Mouse (Mus musculus) A20 (cell line): ENCODE data around the gene Mrpl4.

Experiments
- DNase-seq: peaks from one replicate; pipeline ENCODE4 v3.0.0-alpha.2; 2011; ENCODE audit warnings: low read depth, low spot score

Mrpl4 gene

DNA sequence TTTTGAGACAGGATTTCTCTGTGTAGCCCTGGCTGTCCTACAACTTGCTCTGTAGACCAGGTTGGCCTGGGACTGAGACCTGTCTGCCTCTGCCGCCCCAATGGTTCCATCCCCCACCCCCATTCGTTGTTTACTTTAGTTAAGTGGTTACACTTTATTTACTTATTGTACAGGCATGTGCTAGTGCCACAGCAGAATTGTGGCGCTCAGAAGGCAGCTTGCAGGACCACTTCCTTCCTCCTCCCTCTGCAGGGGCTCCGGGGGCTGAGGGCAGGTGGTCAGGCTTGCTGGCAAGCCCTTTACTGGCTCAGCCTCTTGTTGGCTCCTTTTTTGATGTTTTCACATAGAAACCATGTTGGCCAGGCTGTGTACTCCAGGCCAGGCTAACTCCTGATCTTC, 14.6 kb downstream of the Mrpl4 start:
- peak; percentile 46 for DNase-seq

DNA sequence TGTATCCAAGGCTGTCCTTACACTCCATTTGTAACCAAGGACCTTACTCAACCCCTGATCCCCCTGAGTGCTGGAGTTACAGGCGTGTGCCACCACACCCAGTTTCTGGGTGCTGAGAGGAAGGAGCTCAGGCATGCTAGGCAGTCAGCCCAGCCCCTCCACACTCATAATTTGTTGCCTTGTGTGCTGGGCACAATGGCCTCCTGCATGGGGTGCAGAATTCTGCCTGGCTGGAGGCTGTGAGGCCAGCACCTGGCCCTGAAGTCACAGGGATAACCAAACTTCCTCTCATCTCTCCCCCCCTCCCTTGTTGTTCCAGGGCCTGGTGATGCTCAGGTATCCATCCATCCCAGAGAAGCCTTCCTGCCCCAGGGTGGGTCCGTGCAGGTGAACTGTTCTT, 16.1 kb downstream of the Mrpl4 start:
- no peak for DNase-seq

DNA sequence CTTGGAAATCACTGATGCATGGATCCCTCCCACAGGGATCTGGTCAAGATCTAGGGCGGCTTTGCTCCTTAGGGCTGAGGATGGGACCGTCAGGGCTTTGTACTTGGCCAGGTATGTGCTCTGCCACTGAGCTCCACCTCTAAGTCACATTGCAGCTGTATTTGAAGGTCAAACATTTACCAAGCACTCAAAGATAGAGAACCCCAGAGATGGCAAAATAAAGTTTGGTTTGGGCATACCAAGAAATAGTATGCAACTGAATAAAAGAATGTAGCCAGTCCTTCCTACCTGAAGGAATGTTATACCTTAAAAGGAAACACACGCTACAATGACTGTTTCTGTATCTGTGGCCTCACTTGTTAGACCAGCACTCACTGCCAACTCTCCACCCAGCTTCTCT, 18.8 kb downstream of the Mrpl4 start:
- no peak for DNase-seq

DNA sequence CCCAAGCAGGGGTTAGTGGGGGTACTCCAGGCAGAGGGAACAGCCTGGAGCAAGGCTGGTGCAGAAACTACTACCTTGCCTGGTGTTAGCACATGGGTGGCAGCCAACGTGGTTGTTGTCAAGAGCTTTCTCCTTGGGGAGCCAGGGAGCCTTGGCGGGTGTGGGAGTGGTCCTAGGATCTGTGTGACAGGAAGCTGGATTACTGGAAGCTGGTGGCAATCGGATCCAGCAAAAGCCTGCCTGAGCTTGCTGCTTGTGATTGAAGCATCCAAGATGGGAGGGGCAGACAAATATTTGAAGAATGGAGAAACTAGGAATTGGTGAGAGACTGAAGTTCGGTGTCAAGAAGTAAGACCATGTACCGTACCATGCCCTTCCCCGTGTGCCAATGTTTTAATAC, 19.8 kb downstream of the Mrpl4 start:
- DNase-seq: no peak

DNA sequence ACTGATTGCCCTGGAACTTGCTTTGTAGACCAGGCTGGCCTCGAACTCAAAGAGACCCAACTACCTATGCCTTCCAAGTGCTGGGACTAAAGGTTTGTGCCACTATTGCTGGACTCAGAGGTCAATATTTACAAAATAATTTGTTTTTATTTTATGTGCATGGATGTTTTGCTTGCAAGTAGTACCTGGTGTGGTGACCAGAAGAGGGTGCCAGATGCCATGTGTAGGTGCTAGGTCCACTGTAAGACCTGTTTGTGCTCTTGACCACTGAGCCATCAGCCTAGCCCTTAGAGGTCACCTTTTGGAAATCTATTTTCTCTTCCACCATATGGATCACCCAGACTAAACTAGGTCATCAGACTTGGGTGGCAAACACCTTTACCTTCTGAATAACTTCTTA, 20.2 kb downstream of the Mrpl4 start:
- no peak for DNase-seq

DNA sequence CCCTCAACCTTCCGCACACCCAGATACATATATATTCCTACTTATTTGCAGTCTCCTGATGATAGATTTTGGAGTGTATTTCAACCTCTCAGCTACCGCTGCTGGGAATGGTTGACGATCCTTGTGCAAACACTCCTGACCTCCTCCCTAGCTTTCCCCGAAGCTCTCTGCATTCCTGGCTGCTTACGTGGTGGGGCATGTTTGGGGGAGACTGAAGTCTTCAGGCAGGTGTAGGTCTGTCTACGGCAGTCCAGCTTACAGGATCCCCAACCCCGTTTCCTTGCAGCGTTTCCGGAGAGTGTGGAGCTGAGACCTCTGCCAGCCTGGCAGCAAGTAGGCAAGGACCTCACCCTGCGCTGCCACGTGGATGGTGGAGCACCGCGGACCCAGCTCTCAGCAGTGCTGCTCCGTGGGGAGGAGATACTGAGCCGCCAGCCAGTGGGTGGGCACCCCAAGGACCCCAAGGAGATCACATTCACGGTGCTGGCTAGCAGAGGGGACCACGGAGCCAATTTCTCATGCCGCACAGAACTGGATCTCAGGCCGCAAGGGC, 22.8 kb downstream of the Mrpl4 start:
- DNase-seq: no peak

DNA sequence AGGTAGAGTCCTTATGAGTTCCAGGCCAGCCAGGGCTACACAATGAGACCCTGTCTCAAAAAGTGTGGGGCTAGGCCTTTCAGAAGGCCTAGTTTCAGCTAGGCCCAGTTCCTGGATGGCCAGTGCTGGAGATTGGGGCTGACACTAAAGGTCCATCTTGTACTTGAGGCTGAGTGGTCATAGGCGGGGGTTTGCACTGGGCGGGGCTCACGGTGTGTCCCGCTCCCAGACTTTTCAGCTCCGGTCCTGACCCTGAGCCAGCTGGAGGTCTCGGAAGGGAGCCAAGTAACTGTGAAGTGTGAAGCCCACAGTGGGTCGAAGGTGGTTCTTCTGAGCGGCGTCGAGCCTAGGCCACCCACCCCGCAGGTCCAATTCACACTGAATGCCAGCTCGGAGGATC, 24.3 kb downstream of the Mrpl4 start:
- DNase-seq: no peak

DNA sequence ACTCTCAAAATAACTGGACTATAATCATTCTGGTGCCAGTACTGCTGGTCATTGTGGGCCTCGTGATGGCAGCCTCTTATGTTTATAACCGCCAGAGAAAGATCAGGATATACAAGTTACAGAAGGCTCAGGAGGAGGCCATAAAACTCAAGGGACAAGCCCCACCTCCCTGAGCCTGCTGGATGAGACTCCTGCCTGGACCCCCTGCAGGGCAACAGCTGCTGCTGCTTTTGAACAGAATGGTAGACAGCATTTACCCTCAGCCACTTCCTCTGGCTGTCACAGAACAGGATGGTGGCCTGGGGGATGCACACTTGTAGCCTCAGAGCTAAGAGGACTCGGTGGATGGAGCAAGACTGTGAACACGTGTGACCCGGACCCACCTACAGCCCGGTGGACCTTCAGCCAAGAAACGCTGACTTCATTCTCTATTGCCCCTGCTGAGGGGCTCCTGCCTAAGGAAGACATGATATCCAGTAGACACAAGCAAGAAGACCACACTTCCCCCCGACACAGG, 25.3 kb downstream of the Mrpl4 start:
- no peak for DNase-seq

DNA sequence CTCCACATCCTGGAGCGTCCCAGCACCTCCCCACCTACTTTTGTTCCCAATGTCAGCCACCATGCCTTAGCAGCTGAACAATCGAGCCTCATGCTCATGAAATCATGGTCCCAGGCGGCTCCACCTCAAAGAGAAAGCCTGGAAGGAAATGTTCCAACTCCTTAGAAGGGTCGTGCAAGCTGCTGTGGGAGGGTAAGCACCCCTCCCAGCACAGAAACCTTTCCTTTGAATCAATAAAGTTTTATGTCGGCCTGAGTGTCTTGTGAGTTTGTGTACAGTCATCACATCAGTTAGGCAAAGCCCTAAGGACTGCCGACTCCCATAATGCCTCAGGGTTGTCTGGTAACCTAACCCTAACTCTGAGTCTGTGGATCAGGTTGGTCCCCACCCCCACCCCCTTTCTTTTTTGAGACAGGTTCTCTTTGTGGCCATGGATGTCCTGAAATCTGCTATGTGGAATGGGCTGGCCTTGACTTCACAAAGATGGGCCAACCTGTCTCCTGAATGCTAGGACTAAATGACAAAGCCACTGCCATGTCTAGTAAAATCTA, 26.1 kb downstream of the Mrpl4 start:
- no peak for DNase-seq

DNA sequence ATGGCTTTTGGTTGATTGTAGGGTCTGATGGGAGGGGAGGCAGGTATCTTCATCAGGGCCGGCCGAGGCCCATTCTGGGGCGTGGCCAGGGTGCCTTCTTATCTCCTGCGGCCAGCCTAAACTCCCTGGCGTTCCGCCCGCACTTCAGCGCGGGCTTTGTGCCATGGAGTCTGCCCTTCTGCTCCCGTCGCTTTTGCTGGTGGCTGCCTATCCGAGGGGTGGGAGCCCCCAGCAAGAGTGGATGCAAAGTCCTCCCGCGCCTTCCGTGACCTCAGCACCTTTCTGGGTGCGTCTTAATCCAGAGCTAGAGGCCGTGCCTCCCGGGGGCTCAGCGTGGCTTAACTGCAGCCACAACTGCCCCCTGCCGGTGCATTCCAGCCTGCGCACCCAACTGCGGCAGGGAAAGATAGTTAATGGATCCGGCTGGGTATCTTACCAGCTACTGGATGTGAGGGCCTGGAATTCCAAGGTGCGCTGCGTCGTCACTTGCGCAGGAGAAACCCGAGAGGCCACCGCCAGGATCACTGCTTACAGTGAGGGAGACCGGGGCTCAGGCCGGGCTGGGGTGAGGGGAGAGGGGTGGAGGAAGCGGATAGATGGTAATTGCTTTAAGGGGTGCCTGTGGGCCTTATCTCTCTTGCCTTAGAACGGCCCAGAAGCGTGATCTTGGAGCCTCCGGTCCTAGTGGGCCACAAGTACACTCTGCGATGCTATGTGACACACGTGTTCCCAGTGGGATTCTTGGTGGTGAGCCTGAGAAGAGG, 26.9 kb downstream of the Mrpl4 start, which contains the start of gene Icam4:
Gene Icam4, plus strand, starts transcription at position 83 of the 764 bp plus-strand sequence.
- peak; percentile 67 for DNase-seq

DNA sequence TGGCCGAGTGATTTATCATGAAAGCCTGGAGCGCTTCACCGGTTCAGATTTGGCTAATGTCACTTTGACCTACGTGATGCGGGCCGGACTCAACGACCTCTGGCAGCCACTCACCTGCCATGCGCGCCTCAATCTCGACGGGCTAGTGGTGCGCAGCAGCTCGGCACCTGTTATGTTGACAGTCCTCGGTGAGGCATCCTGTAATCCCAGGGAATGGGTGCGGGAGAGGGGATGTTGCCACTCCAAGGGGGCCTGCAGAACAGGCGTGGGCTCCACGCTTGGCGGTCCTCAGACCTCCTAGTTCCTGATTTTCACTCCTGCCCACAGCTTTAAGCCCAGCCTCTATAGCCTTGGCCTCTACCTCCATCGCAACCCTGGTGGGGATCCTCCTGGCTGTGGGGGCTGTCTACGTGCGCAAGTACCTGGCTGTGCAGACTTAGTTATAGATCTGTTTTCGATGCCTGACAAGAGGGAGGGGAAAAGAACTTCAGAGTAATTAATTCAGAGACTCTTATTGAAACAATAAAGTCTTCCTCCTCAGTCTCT, 27.6 kb downstream of the Mrpl4 start:
- no peak for DNase-seq

DNA sequence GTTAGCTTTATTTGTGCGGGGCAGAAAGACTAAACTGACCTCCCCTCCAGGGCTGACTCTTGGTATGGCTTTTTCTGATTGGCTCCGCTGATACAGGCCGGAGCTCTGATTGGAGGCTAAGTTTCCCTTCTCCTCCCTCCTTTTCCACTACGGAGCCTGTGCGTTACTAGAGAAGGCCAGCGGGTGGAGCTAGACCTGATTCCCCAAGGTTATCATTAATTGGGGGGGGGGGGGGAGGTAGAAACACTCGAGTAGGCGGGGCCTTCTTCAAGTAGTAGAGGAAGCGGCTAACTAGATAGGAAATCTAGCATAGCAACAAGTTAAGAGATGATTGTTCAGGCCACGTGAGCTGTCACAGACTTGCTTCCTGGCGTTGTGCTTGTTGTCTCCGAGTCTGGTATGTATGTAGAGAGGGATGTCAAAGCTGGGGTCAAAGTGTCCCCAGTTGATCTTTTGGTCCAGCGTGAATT, 28.3 kb downstream of the Mrpl4 start:
- peak; percentile 90 for DNase-seq

DNA sequence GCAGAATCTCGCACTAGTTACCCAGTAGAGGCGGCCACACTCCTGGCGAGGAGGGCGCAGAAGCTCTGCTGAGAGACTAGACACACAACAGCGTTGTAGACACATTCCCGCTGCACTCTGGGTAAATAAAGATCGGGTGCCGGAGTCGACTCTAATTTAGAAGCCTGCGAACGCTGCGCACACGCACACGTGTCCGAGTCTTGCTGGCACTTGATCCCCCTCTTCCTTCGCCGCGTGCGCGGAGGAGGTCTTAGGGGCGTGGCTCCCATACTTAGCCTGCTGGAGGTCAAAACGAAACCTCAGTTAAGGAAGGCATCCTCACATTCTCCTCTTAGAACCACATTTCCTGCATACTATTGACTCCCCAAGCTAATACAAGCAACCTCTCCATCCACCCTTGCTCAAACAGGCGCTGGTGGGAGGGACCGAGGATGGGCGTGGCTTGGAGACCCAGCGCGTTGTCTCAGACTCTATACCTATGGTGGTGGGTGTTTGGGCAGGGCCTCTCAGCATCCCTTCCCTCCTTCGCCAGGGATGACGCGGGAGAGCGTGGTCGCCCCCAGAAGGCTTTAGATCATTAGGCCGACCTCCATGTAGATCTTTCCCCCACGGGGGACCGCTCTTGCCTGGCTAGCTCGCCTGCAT, 28.8 kb downstream of the Mrpl4 start:
- peak; percentile 77 for DNase-seq

DNA sequence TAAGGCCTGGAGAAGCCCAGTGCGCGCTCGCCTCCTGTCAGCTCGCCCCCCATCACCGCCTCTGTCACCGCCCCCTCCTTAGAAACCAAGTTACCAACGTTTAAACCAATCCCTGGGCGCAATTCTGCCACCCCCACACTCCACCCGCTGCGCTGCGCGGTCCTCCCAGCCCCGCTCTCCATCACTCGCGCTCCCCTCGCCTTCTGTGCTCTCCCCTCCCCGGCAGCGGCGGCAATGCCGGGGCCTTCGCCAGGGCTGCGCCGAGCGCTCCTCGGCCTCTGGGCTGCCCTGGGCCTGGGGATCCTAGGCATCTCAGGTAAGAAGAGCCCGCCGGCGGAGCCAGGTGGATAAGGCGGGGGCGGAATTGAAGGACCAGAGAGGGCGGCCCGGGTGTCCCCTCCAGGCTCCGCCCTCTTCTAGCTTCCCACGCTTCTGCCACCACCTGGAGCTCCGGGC, 29.4 kb downstream of the Mrpl4 start, which contains the start of gene Icam5:
Gene Icam5, plus strand, starts transcription at position 178 of the 456 bp plus-strand sequence.
- DNase-seq: peak; percentile 51

DNA sequence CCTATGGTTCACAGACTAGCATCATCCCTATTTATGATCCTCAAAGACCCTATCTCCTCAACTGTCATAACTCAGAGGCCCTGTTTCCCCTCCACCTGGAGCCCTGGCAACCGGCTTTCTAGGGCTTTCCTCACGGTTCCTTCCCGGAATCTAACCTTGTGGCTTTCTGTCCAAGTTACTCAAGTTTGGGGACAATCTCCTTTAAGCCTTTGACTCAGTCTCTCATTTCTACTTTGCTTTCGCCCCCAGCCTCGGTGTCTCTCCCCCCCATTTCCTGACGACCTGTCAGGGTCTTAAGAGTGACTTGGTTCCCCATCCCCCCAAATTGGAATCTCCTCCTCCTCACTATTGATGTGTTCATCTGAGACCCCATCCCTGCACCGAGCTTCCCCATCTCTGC, 30.0 kb downstream of the Mrpl4 start:
- no peak for DNase-seq

DNA sequence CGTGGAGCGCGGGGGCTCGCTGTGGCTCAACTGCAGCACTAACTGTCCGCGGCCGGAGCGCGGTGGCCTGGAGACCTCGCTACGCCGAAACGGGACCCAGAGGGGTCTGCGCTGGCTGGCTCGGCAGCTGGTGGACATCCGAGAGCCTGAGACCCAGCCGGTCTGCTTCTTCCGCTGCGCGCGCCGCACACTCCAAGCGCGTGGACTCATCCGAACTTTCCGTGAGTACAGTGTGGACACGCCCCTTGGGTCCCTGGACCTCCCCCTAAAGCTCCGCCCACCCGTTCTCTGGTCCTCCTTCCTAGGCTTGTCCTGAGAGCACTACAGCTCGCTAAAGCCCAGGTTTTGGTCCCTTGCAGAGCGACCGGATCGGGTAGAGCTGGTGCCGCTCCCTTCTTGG, 30.6 kb downstream of the Mrpl4 start:
- peak; percentile 87 for DNase-seq

DNA sequence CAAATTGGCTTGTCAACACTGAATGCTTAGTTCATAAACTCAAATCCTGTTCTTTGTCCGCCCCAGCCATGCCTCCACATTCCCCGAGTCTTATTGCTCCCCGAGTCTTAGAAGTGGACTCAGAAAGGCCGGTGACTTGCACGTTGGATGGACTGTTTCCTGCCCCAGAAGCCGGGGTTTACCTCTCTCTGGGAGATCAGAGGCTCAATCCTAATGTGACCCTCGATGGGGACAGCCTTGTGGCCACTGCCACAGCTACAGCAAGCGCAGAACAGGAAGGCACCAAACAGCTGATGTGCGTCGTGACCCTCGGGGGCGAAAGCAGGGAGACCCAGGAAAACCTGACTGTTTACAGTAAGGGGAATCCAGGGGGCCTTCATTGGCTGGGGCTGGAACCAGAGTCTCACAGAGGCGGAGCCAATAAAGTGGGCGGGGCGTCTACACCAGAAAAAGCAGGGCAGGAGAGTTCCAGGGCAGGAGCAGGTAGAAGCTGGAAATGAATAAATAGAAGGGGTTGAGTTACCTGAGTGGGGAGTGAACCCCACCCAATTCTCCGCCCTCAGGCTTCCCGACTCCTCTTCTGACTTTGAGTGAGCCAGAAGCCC, 32.0 kb downstream of the Mrpl4 start:
- no peak for DNase-seq

DNA sequence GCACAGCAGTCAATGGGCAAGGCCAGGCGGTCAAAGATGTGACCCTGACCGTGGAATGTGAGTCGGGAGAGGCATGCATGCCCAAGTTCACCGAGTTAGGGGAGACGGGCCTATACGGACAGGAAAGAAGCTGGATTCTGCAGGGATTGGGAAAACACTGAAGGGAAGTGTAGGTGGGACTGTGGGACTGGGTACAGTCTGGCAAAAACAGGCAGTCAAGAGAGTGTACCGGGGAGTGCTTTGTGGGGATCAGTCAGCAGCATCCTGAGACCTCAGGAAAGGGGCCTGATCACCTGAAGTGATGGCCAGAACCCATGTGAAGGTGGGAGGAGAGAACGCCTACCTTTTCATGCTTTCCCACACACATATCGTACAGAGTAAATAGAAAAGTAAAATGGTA, 33.0 kb downstream of the Mrpl4 start:
- DNase-seq: no peak

DNA sequence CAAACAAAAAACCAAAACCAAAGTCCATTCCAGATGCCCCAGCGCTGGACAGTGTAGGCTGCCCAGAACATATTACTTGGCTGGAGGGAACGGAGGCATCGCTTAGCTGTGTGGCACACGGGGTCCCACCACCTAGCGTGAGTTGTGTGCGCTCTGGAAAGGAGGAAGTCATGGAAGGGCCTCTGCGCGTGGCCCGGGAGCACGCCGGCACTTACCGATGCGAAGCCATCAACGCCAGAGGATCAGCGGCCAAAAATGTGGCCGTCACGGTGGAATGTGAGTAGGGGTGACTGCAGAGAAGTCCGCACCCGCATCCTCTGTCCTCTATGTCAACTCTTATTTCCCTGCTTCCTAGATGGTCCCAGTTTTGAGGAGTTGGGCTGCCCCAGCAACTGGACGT, 33.6 kb downstream of the Mrpl4 start:
- no peak for DNase-seq

DNA sequence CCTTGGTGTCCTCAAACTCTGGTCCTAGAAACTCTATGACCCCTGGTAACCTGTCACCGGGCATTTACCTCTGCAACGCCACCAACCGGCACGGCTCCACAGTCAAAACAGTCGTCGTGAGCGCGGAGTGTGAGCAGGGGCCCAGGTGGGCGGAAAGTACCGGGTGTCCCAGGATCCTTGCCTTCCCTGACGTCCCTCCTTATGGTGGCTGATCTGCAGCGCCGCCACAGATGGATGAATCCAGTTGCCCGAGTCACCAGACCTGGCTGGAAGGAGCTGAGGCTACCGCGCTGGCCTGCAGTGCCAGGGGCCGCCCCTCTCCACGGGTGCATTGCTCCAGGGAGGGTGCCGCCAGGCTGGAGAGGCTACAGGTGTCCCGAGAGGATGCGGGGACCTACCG, 34.1 kb downstream of the Mrpl4 start:
- no peak for DNase-seq

DNA sequence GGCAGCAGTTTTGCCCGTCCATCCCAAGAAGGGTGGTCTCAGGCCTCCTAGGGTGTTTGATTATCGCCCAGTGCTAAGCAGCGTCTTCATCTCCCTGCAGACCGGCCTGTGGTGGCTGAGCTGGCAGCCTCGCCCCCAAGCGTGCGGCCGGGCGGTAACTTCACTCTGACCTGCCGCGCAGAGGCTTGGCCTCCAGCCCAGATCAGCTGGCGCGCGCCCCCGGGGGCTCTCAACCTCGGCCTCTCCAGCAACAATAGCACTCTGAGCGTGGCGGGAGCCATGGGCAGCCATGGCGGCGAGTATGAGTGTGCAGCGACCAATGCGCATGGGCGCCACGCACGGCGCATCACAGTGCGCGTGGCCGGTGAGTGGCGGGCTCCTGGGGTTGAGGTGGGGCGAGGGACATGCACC, 34.9 kb downstream of the Mrpl4 start:
- DNase-seq: no peak

DNA sequence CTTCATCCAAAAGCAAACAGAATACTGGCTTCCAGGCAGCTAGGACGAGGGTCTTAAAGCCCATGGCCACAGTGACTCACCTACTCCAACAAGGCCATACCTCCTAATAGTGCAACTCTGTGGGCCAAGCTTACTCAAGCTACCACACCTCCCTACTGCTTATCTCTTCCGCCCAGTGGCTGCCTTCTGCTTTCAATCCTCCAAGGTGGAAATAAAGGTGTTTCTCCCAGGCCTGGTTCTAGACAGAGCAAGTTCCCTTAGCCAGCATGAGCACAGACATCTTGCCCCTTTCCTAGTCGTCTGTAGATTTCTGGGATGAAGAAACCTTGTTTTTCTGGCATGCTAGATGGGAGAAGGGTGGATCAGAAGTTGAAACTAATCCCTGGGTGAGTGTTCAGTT, 37.2 kb downstream of the Mrpl4 start:
- no peak for DNase-seq
